Mouse (Mus musculus) embryonic facial prominence, embryonic 13.5 days (tissue): ENCODE data around the gene Gpr45. TPM values are rescaled to one million over a fixed set of nuclear protein-coding genes. Genes with fewer than 3 reads are reported as not detected.

Experiments
- ATAC-seq: fragments of 200-750 bp; cut with Nextera tagmentation; 2 replicates; pipeline ENCODE4 v1.8.0; 2017; ENCODE audit warnings: low read depth; ENCODE audit not compliant: insufficient number of reproducible peaks, insufficient read depth, low FRiP score, low TSS enrichment
- H3K27ac ChIP-seq: fragments of 300-500 bp; sonication (generic); 2 replicates; pipeline ENCODE4 v1.5.1; 2015; ENCODE audit warnings: moderate library complexity, mild to moderate bottlenecking, inconsistent platforms
- H3K27me3 ChIP-seq: fragments of 300-500 bp; sonication (generic); 2 replicates; pipeline ENCODE4 v1.6.1; 2015; ENCODE audit warnings: mild to moderate bottlenecking, inconsistent platforms
- H3K36me3 ChIP-seq: fragments of 300-500 bp; sonication (generic); 2 replicates; pipeline ENCODE4 v1.6.1; 2015; ENCODE audit warnings: mild to moderate bottlenecking, inconsistent platforms
- H3K4me1 ChIP-seq: fragments of 300-500 bp; sonication (generic); 2 replicates; pipeline ENCODE4 v1.6.1; 2015; ENCODE audit warnings: inconsistent platforms
- H3K4me2 ChIP-seq: fragments of 300-500 bp; sonication (generic); 2 replicates; pipeline ENCODE4 v1.6.1; 2015; ENCODE audit warnings: moderate library complexity, mild to moderate bottlenecking, inconsistent platforms
- H3K4me3 ChIP-seq: fragments of 300-500 bp; sonication (generic); 2 replicates; pipeline ENCODE4 v1.5.1; 2015; ENCODE audit warnings: mild to moderate bottlenecking, inconsistent platforms
- H3K9ac ChIP-seq: fragments of 300-500 bp; sonication (generic); 2 replicates; pipeline ENCODE4 v1.6.1; 2015; ENCODE audit warnings: mild to moderate bottlenecking, inconsistent platforms
- H3K9me3 ChIP-seq: fragments of 300-500 bp; sonication (generic); 2 replicates; pipeline ENCODE4 v1.6.1; 2016; ENCODE audit warnings: inconsistent platforms
- WGBS: fragments of 180-500 bp; shearing (Covaris S2); methylation state at CpG from one replicate; pipeline ENCODE4 v1.1.7; 2015; ENCODE audit warnings: mixed read lengths; 5-methylcytosine and 5-hydroxymethylcytosine counted together
- polyA plus RNA-seq: library from polyadenylated mRNA; unstranded; fragments of >200 nt; fragmentation: Nextera tagmentation; extraction: Ambion mirVana; gene quantifications from 2 replicates; pipeline ENCODE4 v1.2.1, GENCODE M21; 2015

Gene Gpr45
- polyA plus RNA-seq, result 14.8 and 16.3 TPM in 2 replicates

DNA sequence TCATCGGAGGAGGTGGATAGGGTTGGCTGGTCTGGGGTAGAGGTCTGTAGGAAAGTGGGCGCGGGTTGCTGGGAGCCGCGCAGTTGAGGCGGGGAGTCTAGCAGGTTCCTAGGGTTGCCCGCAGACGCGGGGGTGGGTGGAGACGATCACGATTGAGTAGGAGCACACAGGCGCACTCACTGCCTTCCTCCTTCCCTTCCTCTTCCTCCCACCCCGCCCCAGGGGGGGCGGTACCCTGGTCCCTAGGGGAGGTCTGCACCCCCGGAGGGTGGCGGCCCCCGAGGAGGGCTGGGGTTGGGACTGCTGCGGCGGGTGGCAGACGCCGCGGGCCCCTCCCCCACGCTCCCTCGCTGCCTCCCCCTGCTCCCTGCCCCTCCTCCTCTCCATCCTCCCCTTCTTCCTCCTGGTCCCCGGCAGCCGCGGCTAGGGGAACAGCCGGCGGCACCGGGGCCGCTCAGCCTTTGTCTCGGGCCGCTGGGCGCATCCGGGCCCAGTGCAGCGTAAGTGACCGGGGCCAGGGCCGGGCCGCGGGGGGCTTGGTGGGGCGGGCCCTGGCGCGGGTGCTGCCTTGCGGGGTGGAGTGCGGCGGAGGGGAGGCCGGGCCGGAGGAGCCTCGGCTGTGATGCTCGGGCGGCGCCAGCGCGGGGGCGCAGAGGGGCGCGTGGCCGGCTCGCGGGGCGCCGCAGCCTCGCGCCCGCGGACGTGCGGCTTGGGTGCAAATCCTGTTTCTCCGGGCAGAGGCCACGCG is at the start of gene Gpr45:
Gene Gpr45 (plus strand): TSS at position 139 of the 748 bp plus-strand sequence.
- under 1% methylated on average over 63 of the region's 71 CpGs for WGBS
- peaks cover 10% of the 10 kb centered on the region for H3K4me1 ChIP-seq
- H3K36me3 ChIP-seq, result no peaks in the 10 kb centered on the region
- peak within 1 kb of the TSS; percentile 88 for H3K27ac ChIP-seq
- peak within 1 kb of the TSS; percentile 85 for H3K9ac ChIP-seq
- peak within 1 kb of the TSS; percentile 68 for H3K4me3 ChIP-seq
- no peaks in the 10 kb centered on the region for H3K9me3 ChIP-seq
- no peaks in the 10 kb centered on the region for H3K27me3 ChIP-seq
- peak within 1 kb of the TSS; percentile 71 for H3K4me2 ChIP-seq
- ATAC-seq, result peak; percentile 82

DNA sequence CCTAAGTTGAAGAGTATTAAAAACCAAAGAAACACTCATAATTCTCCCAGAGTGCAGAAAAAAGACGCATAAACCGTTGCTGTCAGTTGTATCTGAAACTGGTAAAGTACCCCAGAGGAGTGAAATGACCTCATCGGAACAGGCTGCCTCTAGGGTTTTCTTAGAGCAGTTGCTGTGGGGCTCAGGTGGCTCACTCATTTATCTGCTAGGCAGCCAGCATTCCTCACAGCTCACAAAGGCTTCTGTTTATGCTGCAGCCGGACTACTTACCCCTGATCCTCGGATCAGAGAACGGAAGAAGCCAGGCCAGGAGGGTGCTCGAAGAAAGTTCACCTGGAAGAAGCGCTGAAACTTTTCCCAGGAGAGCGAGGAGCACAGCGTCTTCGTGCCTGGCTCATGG is 47.5 kb upstream of the Gpr45 start:
- ATAC-seq, result no peak
- H3K9ac ChIP-seq, result no peak overlapping the region
- no peaks in the 10 kb centered on the region for H3K27me3 ChIP-seq
- 79% methylated on average over 11 of the region's 11 CpGs for WGBS
- no peaks in the 10 kb centered on the region for H3K4me1 ChIP-seq
- no peaks in the 10 kb centered on the region for H3K9me3 ChIP-seq
- no peak overlapping the region for H3K4me3 ChIP-seq
- no peak overlapping the region for H3K27ac ChIP-seq
- peaks cover 22% of the 10 kb centered on the region for H3K36me3 ChIP-seq
- H3K4me2 ChIP-seq, result no peak overlapping the region

DNA sequence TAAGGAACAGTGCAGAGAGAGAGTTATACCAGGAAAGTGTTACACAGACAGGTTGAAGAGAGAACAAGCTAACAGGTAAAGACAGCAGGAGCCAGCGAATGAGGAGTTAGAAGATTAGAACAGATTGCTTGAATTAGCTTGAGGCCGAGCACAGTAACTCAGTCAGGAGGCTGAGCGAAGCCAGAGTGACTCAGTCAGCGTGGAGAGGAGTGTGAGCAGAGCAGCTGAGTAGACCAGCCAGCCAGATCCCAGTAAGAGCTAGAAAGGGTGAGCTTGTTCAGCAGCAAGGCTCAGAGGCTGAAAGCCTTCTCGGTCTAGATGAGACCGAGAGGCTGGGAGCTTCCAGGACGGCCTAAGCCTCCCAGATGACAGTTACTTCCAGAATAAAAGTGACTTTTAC is 46.0 kb upstream of the Gpr45 start:
- H3K36me3 ChIP-seq, result peaks cover 9% of the 10 kb centered on the region
- no peak for ATAC-seq
- no peak overlapping the region for H3K27ac ChIP-seq
- H3K4me2 ChIP-seq, result no peak overlapping the region
- H3K4me1 ChIP-seq, result peaks cover 8% of the 10 kb centered on the region
- H3K4me3 ChIP-seq, result no peak overlapping the region
- H3K9me3 ChIP-seq, result no peaks in the 10 kb centered on the region
- no peaks in the 10 kb centered on the region for H3K27me3 ChIP-seq
- WGBS, result 57% methylated on average over 7 of the region's 7 CpGs
- H3K9ac ChIP-seq, result no peak overlapping the region

DNA sequence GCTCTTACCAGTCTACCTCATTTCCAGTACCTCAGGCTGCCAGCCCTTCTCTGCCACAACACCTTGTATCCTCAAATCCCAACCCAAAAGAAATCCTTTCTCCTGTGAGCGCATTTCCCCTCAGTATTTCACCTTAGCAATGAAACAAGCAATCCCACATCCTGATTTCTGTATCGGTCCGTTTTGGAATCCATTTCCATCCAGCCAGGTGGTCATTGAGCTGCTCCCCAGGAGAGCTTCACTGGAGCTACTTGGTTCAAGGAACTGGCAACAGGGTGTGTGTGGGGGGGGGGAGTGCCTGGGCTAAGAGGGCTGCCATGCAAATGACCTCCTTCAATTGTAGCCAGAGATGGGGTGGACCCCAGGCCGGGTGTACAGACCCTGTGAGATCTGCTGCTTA is 45.5 kb upstream of the Gpr45 start:
- H3K4me3 ChIP-seq, result no peak overlapping the region
- ATAC-seq, result no peak
- 54% methylated on average over 4 of the region's 4 CpGs for WGBS
- H3K9ac ChIP-seq, result no peak overlapping the region
- H3K4me1 ChIP-seq, result peaks cover 8% of the 10 kb centered on the region
- no peak overlapping the region for H3K4me2 ChIP-seq
- no peaks in the 10 kb centered on the region for H3K9me3 ChIP-seq
- H3K27me3 ChIP-seq, result no peaks in the 10 kb centered on the region
- peaks cover 9% of the 10 kb centered on the region for H3K36me3 ChIP-seq
- no peak overlapping the region for H3K27ac ChIP-seq

DNA sequence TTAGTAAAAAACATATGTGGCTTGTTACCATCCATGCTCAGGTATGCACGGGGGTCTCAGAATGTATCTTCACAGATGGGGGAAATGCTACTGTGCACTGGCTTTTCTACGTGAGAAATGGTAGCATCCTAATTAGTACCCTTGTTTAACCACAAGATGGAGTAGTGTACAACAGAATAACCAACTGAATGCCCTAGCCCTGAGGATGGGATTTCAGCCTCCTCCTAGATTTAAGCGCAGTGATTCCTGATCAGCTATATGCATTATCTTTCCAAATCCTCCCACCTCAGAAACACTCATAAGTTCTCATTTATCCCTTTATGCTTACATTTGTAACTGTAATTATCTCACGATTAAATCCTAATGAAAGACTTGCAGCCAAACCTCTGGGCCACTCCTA is 37.6 kb upstream of the Gpr45 start:
- Histone ChIP-seq H3K4me3 (no peak overlapping the region), H3K27me3 (no peaks in the 10 kb centered on the region), H3K36me3 (no peaks in the 10 kb centered on the region), H3K9ac (no peak overlapping the region), H3K27ac (no peak overlapping the region), H3K4me2 (no peak overlapping the region), H3K9me3 (no peaks in the 10 kb centered on the region), H3K4me1 (peaks cover 23% of the 10 kb centered on the region)
- ATAC-seq, result no peak
- WGBS, result 9% methylated on average over 4 of the region's 4 CpGs

DNA sequence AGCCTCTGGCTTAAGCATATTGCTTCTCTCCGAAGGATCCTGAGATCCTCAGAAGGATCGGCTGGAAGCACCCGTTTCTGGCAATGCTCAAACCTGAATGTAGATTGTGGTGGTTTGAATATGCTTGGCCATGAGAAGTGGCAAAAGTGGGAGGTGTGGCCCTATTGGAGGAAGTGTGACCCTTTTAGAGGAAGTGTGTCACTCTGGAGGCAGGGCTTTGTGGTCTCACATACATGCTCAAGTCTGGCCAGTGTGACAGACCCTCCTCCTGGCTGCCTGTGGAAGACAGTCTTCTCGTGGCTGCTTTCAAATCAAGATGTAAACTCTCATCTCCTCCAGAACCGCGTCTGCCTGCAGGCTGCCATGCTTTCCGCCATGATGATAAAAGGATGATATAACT is 36.0 kb upstream of the Gpr45 start:
- no peak overlapping the region for H3K4me3 ChIP-seq
- no peaks in the 10 kb centered on the region for H3K27me3 ChIP-seq
- H3K4me1 ChIP-seq, result peaks cover 14% of the 10 kb centered on the region; the same call in 1 of the 2 replicates
- ATAC-seq, result no peak
- H3K36me3 ChIP-seq, result no peaks in the 10 kb centered on the region
- H3K27ac ChIP-seq, result no peak overlapping the region
- H3K9me3 ChIP-seq, result no peaks in the 10 kb centered on the region
- 77% methylated on average over 7 of the region's 7 CpGs for WGBS
- H3K9ac ChIP-seq, result no peak overlapping the region
- H3K4me2 ChIP-seq, result no peak overlapping the region

DNA sequence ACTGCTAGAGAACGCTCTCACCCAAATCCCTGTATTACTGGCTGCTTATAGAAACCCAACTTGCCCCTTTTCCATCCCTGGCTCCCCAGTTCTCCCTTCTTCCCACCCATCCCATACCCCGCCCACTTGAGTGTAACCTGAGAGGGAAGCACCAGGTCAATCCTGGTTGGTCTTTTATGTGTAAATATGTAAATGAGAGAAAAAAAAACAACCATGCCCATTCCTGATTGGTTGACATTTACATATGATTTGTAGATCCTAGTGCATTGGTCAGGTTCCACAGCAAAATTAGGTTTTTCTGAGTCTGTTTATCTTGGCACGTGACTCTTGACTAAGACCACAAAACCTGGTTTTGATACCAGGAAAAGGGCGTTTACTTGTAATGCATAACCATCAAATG is 34.8 kb upstream of the Gpr45 start:
- H3K4me1 ChIP-seq, result peaks cover 14% of the 10 kb centered on the region; the same call in 1 of the 2 replicates
- H3K9ac ChIP-seq, result no peak overlapping the region
- peak overlapping the region; percentile 43 for H3K4me2 ChIP-seq
- peak overlapping the region; percentile 12; the same call in 1 of the 2 replicates for H3K4me3 ChIP-seq
- H3K36me3 ChIP-seq, result no peaks in the 10 kb centered on the region
- no peaks in the 10 kb centered on the region for H3K9me3 ChIP-seq
- peak overlapping the region; percentile 83 for H3K27ac ChIP-seq
- 11% methylated on average over 4 of the region's 4 CpGs for WGBS
- H3K27me3 ChIP-seq, result no peaks in the 10 kb centered on the region
- ATAC-seq, result 0 out of 2 replicates have a peak, but pooled peaks have one; percentile 67

DNA sequence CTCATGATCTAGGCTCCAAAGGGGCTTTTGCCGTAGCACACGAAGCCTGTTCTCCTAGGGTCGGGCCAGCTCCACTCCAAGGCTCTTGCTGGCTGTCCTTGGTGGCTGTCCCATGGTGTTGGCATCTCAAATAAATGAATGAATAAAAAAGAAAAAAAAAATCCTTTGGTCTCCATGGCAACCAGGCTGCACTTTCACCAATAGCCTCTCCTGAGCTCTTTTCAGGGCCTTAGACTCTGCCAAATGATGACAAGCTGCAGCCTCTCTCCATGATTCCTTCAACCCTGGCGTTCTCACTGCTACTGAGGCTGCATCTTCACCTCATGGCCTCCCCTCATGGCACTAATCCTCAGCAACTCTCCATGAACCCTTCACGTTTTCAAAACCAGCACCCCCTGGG is 28.7 kb upstream of the Gpr45 start:
- Histone ChIP-seq H3K9me3 (no peaks in the 10 kb centered on the region), H3K4me1 (0 out of 2 replicates have a peak, but pooled peaks cover under 1% of the 10 kb centered on the region), H3K27ac (no peak overlapping the region), H3K9ac (no peak overlapping the region), H3K36me3 (no peaks in the 10 kb centered on the region), H3K4me2 (no peak overlapping the region), H3K27me3 (no peaks in the 10 kb centered on the region), H3K4me3 (no peak overlapping the region)
- WGBS, result 73% methylated on average over 5 of the region's 5 CpGs
- no peak for ATAC-seq

DNA sequence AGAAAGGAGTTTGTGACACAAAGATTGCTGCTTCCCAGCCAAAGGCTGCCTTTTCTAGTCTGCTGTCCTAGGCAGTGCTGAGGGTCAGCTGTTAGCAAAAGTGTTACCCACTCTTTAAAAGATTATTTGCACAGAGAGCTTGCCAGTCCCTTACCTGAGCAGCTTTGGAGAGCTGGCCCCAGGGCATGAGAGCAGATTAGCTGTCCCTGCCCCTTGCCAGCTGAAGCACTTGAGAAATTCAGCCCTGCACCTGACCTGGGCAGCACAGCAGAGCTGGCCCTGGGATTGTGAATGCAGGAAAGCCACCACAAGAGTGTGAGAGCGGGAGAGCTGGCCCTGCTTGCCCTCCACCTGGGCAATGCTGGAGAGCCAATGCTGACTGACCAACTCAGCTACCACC is 19.1 kb upstream of the Gpr45 start:
- 72% methylated on average over 1 of the region's 1 CpGs for WGBS
- H3K4me2 ChIP-seq, result no peak overlapping the region
- no peak overlapping the region for H3K27ac ChIP-seq
- H3K4me3 ChIP-seq, result no peak overlapping the region
- H3K27me3 ChIP-seq, result no peaks in the 10 kb centered on the region
- H3K9me3 ChIP-seq, result no peaks in the 10 kb centered on the region
- no peaks in the 10 kb centered on the region for H3K4me1 ChIP-seq
- no peak for ATAC-seq
- no peak overlapping the region for H3K9ac ChIP-seq
- H3K36me3 ChIP-seq, result no peaks in the 10 kb centered on the region

DNA sequence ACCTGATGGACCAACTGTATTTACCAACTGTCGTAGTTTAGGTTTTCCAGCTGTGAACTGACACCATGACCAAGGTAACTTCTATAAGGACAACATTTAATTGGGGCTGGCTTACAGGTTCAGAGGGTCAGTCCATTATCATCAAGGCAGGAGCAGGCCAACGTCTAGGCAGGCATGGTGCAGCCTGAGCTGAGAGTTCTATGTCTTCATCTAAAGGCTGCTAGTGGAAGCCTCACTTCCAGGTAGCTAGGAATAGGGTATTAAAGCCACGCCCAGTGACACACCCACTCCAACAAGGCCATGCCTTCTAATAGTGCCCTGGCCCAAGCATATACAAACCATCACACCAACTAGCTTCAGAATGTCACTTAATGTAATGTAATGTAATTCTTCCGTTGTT is 4.2 kb upstream of the Gpr45 start:
- H3K9me3 ChIP-seq, result no peaks in the 10 kb centered on the region
- H3K4me2 ChIP-seq, result no peak overlapping the region
- H3K27me3 ChIP-seq, result no peaks in the 10 kb centered on the region
- no peak overlapping the region for H3K27ac ChIP-seq
- ATAC-seq, result no peak
- H3K4me1 ChIP-seq, result no peaks in the 10 kb centered on the region
- no peaks in the 10 kb centered on the region for H3K36me3 ChIP-seq
- H3K4me3 ChIP-seq, result no peak overlapping the region
- H3K9ac ChIP-seq, result no peak overlapping the region
- WGBS, result 84% methylated on average over 4 of the region's 4 CpGs

DNA sequence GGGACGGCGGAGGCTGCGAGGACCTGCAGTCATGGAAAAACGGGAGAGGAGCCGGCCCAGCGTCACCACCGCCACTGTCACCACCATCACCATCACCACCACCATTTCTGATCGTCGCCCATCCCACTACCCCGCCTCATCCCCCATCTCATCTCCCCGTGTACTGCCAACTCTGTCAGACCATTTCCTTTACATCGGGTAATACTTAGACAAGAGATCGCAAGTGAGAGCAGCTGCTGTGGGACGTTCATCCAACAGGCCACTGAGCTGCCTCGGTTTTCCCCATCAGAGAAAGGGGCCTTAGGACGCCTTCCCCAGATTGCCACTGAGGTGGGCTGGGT is 780 bp downstream of the Gpr45 start:
- H3K9ac ChIP-seq, result peak overlapping the region; percentile 85
- no peaks in the 10 kb centered on the region for H3K27me3 ChIP-seq
- H3K27ac ChIP-seq, result peak overlapping the region; percentile 88
- peak overlapping the region; percentile 68 for H3K4me3 ChIP-seq
- 1% methylated on average over 16 of the region's 16 CpGs for WGBS
- peaks cover 10% of the 10 kb centered on the region for H3K4me1 ChIP-seq
- ATAC-seq, result no peak
- peak overlapping the region; percentile 71 for H3K4me2 ChIP-seq
- H3K9me3 ChIP-seq, result no peaks in the 10 kb centered on the region
- H3K36me3 ChIP-seq, result no peaks in the 10 kb centered on the region

DNA sequence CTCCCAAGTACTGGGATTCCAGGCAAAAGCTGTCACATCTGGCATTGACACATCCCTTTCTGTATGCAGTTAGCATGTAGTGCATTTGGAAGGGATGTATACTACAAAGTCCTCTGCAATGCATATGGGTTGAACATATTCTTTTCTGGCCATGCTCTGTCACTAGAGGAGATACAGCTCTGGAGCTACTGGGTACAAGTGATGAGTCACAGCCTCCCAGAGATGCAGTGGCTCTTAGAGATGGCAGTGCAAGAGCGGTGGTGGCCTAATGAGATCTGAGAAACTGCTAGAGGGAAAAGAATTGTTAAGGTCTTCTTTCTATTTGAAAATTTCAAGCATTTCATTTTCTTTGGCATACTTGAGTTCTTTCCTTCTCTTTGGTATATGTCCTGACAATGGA is 4.2 kb downstream of the Gpr45 start:
- no peaks in the 10 kb centered on the region for H3K9me3 ChIP-seq
- no peaks in the 10 kb centered on the region for H3K36me3 ChIP-seq
- H3K4me3 ChIP-seq, result no peak overlapping the region
- H3K27ac ChIP-seq, result no peak overlapping the region
- peaks cover 10% of the 10 kb centered on the region for H3K4me1 ChIP-seq
- no peak overlapping the region for H3K9ac ChIP-seq
- no peak overlapping the region for H3K4me2 ChIP-seq
- ATAC-seq, result no peak
- H3K27me3 ChIP-seq, result no peaks in the 10 kb centered on the region
- WGBS, result 90% methylated on average over 1 of the region's 1 CpGs
